Mouse (Mus musculus) macrophage (primary cell): ENCODE data around the gene Mthfd1l. TPM values are rescaled to one million over a fixed set of nuclear protein-coding genes. Genes with fewer than 3 reads are reported as not detected.
A peak's percentile ranks its signal among the peaks of the same experiment; 100 is the strongest.

Source experiments
- H3K27ac ChIP-seq: fragments of 350-480 bp; formaldehyde crosslinking; 2 replicates; pipeline ENCODE4 v1.9.0; 2021
- H3K36me3 ChIP-seq: fragments of 350-480 bp; formaldehyde crosslinking; 2 replicates; pipeline ENCODE4 v1.9.0; 2021; ENCODE audit errors: inconsistent target
- H3K4me3 ChIP-seq: fragments of 350-480 bp; formaldehyde crosslinking; 2 replicates; pipeline ENCODE4 v1.9.0; 2021; ENCODE audit errors: inconsistent target
- H3K79me2 ChIP-seq: fragments of 350-480 bp; formaldehyde crosslinking; 2 replicates; pipeline ENCODE4 v1.9.0; 2021; ENCODE audit errors: inconsistent target
- WGBS: methylation state at CpG from one replicate; pipeline ENCODE4 v1.1.7; 2026; ENCODE audit warnings: inconsistent platforms; ENCODE audit not compliant: missing documents; 5-methylcytosine and 5-hydroxymethylcytosine counted together
- polyA plus RNA-seq: library from polyadenylated mRNA; stranded (reverse); fragments of 250-400 nt; gene quantifications from 3 replicates; pipeline ENCODE4 v1.2.4, GENCODE M21; 2018; ENCODE audit warnings: inconsistent platforms
- total RNA-seq, 78 experiments: library from RNA; depleted of rRNA; stranded (reverse); fragments of 250-400 nt; gene quantifications; 1 replicate in 9 of 78; 2 replicates in 24 of 78; 3 replicates in 43 of 78; 4 replicates in 2 of 78; pipeline ENCODE4 v1.2.4; 2018; ENCODE audit warnings: inconsistent platforms in 56 of 78

Gene Mthfd1l
- 10 to 100 TPM in 13 of 26 experiments, 1 to 10 TPM in 13; 1.9 to 18.6 (median 9.6) TPM for total RNA-seq (2018; cell fraction: chromatin; rRNA removed)
- total RNA-seq (2018; cell fraction: cytosol; rRNA removed), result 1 to 10 TPM; 1.5 to 4.2 (median 3.1) TPM
- 10 to 100 TPM in 1 of 26 experiments, 1 to 10 TPM in 25; 2.4 to 15.7 (median 4.5) TPM for total RNA-seq (2018; cell fraction: nucleus; rRNA removed)
- polyA plus RNA-seq, result 2.6 to 7.0 TPM (median 2.9 TPM) in 3 replicates

DNA sequence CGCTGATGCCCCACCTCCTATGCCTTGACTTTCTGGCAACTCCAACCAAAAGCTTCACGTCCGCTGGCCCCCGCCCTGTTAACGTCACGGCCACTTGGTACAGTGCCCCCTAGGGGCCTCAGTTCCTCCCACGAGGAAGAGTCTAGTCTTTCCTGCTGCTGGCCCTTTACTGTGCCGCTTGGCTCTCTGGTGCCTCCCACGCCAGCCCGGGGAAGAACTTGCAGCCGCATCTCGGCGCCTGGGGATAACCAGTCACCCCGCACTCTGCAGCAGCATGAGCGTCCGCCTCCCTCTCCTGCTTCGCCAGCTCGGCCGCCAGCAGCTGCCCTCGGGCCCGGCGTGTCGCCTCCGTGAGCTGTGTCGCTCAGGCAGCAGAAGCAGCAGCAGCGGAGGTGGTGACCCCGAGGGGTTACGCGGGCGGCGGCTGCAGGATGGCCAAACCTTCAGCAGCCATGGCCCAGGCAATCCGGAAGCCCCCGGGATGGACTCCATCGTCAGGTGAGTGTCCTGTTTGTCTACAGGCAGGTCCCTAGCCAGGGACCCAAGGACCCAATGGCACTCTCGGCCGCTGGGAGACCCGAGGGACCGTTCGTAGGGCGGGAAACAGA lies at the start of gene Mthfd1l:
Gene Mthfd1l (plus strand): TSS at position 138 of the 608 bp plus-strand sequence.
- Histone ChIP-seq H3K36me3 (no peaks in the 10 kb centered on the region), H3K79me2 (peaks cover 14% of the 10 kb centered on the region; the same call in 1 of the 2 replicates), H3K27ac (peak within 1 kb of the TSS; percentile 69), H3K4me3 (peak within 1 kb of the TSS; percentile 66)
- WGBS, result under 1% methylated on average over 40 of the region's 40 CpGs

- H3K79me2 ChIP-seq, result no peaks in the 10 kb centered on the region
- H3K4me3 ChIP-seq, result no peak overlapping the region
- 96% methylated on average over 4 of the region's 4 CpGs for WGBS
- no peaks in the 10 kb centered on the region for H3K36me3 ChIP-seq
- no peak overlapping the region for H3K27ac ChIP-seq
Measured at GRCm38 (mm10) chr10:3928008-3928545, 44.8 kb upstream of the Mthfd1l start.

- no peaks in the 10 kb centered on the region for H3K79me2 ChIP-seq
- H3K36me3 ChIP-seq, result no peaks in the 10 kb centered on the region
- no peak overlapping the region for H3K4me3 ChIP-seq
- no peak overlapping the region for H3K27ac ChIP-seq
Measured at GRCm38 (mm10) chr10:3931831-3932230, 41.1 kb upstream of the Mthfd1l start.

GRCm38 (mm10) chr10:3933311-3933940 lies 39.5 kb upstream of the Mthfd1l start:
- no peak overlapping the region for H3K4me3 ChIP-seq
- H3K27ac ChIP-seq, result no peak overlapping the region
- H3K79me2 ChIP-seq, result no peaks in the 10 kb centered on the region
- no peaks in the 10 kb centered on the region for H3K36me3 ChIP-seq
- WGBS, result 95% methylated on average over 12 of the region's 12 CpGs

GRCm38 (mm10) chr10:3936864-3937263 lies 36.1 kb upstream of the Mthfd1l start:
- Histone ChIP-seq H3K79me2 (no peaks in the 10 kb centered on the region), H3K4me3 (no peak overlapping the region), H3K36me3 (no peaks in the 10 kb centered on the region), H3K27ac (no peak overlapping the region)

- no peaks in the 10 kb centered on the region for H3K79me2 ChIP-seq
- H3K4me3 ChIP-seq, result no peak overlapping the region
- no peak overlapping the region for H3K27ac ChIP-seq
- 94% methylated on average over 11 of the region's 11 CpGs for WGBS
- H3K36me3 ChIP-seq, result no peaks in the 10 kb centered on the region
Measured at GRCm38 (mm10) chr10:3939895-3940595, 32.9 kb upstream of the Mthfd1l start.

GRCm38 (mm10) chr10:3940596-3940975 lies 32.3 kb upstream of the Mthfd1l start:
- Histone ChIP-seq H3K36me3 (no peaks in the 10 kb centered on the region), H3K79me2 (no peaks in the 10 kb centered on the region), H3K27ac (no peak overlapping the region), H3K4me3 (no peak overlapping the region)
- WGBS, result 97% methylated on average over 6 of the region's 6 CpGs

GRCm38 (mm10) chr10:3941054-3941757 lies 31.7 kb upstream of the Mthfd1l start:
- Histone ChIP-seq H3K4me3 (no peak overlapping the region), H3K36me3 (no peaks in the 10 kb centered on the region), H3K79me2 (no peaks in the 10 kb centered on the region), H3K27ac (no peak overlapping the region)
- WGBS, result 95% methylated on average over 10 of the region's 11 CpGs

DNA sequence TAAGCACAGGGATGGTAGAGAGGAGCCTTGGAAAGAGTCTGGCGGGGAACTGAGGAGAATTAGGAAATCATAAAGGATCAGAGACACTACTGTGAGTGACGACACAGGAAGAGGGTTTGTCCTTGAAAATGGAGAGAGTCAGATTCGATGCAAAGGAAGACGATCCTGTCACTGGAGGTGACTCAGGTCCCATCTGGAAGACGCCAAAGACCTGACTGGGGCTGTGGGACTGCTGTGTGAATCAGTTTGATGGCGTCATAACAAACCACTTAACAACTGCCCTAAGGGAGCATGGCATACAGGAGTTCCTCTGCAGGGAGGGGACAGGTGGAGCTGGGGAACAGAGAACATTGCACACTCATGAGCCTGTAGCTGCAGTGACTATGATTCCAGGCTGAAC lies 30.6 kb upstream of the Mthfd1l start:
- Histone ChIP-seq H3K36me3 (no peaks in the 10 kb centered on the region), H3K4me3 (no peak overlapping the region), H3K79me2 (no peaks in the 10 kb centered on the region), H3K27ac (no peak overlapping the region)
- WGBS, result 52% methylated on average over 5 of the region's 6 CpGs

GRCm38 (mm10) chr10:3943492-3944395 lies 29.2 kb upstream of the Mthfd1l start:
- Histone ChIP-seq H3K4me3 (no peak overlapping the region), H3K79me2 (no peaks in the 10 kb centered on the region), H3K36me3 (no peaks in the 10 kb centered on the region), H3K27ac (no peak overlapping the region)
- 21% methylated on average over 10 of the region's 10 CpGs for WGBS

- 97% methylated on average over 17 of the region's 17 CpGs for WGBS
- Histone ChIP-seq H3K79me2 (no peaks in the 10 kb centered on the region), H3K4me3 (no peak overlapping the region), H3K27ac (no peak overlapping the region), H3K36me3 (no peaks in the 10 kb centered on the region)
Measured at GRCm38 (mm10) chr10:3946871-3947270, 26.0 kb upstream of the Mthfd1l start.

DNA sequence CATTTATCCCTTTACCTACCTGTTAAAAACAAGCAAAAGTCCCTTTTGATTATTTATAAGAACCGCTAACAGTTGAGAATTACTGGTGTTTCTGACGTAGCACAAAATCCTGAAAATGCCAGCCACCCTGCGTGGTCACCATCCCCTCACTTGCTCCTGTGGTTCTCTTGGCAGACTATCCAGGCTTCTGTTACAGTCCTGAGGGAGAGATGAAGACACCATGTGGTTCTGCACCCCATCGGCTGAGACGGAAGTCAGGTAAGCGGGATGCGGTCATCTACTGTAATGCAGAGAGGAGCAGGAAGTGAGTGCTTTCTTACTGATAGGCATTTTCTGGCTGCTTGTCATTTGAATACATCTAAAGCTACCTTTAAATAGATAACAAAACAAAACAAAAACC lies 25.6 kb upstream of the Mthfd1l start:
- Histone ChIP-seq H3K79me2 (no peaks in the 10 kb centered on the region), H3K36me3 (no peaks in the 10 kb centered on the region), H3K4me3 (no peak overlapping the region), H3K27ac (no peak overlapping the region)
- WGBS, result 93% methylated on average over 7 of the region's 7 CpGs

DNA sequence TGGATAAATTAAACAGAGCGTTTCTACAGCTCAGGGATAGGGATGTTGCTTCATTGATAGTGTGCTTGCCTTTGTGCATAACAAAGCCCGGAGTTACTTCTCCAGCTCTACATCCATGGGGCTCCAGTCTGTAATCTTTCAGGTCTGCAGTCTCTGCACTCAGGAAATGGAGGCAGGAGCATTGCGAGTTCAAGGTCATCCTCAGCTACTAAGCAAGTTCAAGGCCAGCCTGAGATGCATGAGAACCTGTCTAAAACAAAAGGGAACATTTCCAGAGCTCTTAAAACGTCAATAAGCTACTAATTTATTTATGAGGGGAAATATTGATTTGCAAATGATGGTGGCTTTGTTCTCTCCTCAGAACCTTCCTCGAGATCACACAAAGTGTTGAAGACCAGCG lies 23.6 kb upstream of the Mthfd1l start:
- 93% methylated on average over 6 of the region's 6 CpGs for WGBS
- no peaks in the 10 kb centered on the region for H3K79me2 ChIP-seq
- H3K27ac ChIP-seq, result no peak overlapping the region
- no peak overlapping the region for H3K4me3 ChIP-seq
- no peaks in the 10 kb centered on the region for H3K36me3 ChIP-seq

GRCm38 (mm10) chr10:3956471-3956870 lies 16.4 kb upstream of the Mthfd1l start:
- no peak overlapping the region for H3K27ac ChIP-seq
- WGBS, result 94% methylated on average over 22 of the region's 22 CpGs

More at GRCm38 (mm10) chr10:3956471-3956870, 16.4 kb upstream of the Mthfd1l start:
- no peak overlapping the region for H3K4me3 ChIP-seq
- no peaks in the 10 kb centered on the region for H3K36me3 ChIP-seq
- H3K79me2 ChIP-seq, result no peaks in the 10 kb centered on the region
